Mouse (Mus musculus): ENCODE measurements around the gene Tmem268.
A peak's percentile ranks its signal among the peaks of the same experiment; 100 is the strongest.

Tmem268 gene

DNA sequence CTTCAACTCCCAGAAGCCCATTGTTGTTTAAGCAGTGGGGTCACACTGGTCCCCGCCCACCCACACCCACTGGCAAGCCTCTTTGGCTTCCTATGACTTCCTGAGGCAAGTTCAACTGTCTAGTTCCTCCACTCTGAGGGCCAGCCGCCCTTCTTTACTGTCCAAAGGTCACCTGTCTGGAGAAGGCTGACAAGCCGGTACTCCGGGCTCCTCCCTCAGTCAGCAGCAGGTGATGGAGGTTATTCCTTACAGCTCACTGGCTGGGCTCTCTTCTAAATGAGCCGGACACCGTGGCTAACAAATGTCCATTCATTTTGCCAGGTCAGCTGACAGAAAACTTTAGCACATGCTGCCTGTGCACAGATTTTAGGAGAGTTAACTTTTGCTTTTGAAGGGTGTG, 42.2 kb downstream of the Tmem268 start:
- DNase-seq (ENCODE audit: low read depth, low spot score) = no peak

DNA sequence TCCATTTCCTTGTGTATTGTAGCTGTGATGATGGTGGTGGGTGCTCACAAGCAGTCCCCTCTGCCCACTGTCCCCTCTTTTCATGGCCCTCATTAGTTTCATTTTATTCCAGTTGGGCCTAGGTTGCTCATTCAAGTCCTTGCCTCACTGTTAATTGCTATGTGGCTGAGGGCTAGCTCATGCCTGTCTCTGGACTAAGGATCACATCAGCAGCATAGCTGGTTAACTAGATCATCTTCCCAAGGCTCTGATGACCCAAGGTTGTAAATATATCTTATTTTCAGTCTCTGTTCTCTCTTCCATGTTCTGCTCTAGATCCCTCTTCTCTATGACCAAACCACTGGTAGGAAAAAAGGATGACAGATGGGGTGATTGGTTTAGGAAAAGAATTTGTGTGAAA, 42.7 kb downstream of the Tmem268 start:
- DNase-seq (ENCODE audit: low read depth, low spot score) = no peak

DNA sequence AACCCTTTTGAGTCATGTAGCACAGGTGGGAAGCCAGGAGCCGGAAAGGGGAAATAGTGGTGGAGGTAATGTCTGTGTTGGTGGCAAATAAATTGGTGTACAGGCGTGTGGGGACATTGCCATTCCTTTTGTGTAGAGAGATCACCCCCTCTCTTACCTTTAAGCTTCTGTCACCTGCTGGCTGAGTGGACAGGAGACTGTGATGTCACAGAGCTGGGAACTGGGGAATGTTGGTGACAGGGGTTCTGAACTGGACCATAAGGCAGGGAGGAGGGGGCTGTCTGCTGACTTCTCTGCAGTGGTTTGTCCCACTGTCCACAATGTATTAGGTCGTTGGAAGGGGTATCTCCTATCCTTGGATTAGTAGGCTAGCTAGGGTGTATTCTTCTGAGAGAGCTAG, 46.4 kb downstream of the Tmem268 start, which contains the start of gene Gm11213:
Gene Gm11213 (minus strand): TSS at position 317 of the 400 bp plus-strand sequence.
- DNase-seq (ENCODE audit: low read depth, low spot score) = no peak

GRCm38 (mm10) chr4:63605545-63605944, 47.0 kb downstream of the Tmem268 start:
- DNase-seq (ENCODE audit: low read depth, low spot score) = no peak

- DNase-seq (ENCODE audit: low read depth, low spot score) = no peak
Observed at GRCm38 (mm10) chr4:63605968-63606367, 47.4 kb downstream of the Tmem268 start.

GRCm38 (mm10) chr4:63608391-63608790, 49.8 kb downstream of the Tmem268 start:
- no peak for DNase-seq (ENCODE audit: low read depth, low spot score)

DNA sequence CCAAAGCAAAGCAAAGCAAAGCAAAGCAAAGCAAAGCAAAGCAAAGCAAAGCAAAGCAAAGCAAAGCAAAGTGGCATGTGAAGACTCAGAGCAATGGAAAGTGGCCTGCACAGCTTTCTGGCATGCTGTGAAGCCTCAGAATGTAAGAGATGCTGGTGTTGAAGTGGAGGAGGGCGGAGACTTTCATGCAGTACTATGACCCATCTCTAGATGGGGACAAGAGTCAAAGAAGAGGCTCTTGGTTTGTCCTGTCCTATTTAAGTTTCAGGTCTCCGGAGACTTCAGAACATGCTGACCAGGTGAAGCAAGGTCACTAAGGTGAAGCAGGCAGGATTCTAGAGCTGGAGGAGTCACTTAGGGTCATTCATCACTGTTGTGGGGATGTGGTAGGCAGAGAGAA, 63.3 kb downstream of the Tmem268 start:
- DNase-seq (ENCODE audit: low read depth, low spot score) = no peak

- peak; percentile 49 for DNase-seq (ENCODE audit: low read depth, low spot score)
Observed at GRCm38 (mm10) chr4:63622378-63622835, 63.8 kb downstream of the Tmem268 start, which contains the start of gene Tex48. Tex48 (minus strand) TSS chr4:63622428.

DNA sequence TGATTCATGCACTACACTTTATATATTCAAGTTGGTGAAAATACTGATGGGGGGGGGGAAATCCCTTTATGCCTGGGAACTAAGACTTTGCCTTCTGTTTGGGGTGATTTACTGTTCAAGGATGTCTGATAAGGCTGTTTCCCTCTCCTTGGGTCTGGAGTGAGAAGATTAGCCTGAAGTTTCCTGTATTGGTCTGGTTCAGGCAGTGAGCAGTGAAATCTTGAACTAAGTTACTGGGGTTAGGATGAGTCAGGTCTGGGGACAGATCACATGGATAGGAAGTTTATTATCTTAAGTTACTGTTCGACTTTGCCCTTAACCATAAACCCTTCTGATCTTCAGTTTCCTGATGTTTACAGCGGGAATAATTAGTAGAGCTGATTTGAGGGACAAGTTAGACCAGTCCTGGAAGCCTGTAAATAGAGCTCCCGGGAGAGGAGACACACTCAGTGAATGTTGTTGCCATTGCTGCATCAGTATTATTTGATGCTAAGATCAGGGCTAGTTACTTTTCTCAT, 67.0 kb downstream of the Tmem268 start:
- no peak for DNase-seq (ENCODE audit: low read depth, low spot score)

DNA sequence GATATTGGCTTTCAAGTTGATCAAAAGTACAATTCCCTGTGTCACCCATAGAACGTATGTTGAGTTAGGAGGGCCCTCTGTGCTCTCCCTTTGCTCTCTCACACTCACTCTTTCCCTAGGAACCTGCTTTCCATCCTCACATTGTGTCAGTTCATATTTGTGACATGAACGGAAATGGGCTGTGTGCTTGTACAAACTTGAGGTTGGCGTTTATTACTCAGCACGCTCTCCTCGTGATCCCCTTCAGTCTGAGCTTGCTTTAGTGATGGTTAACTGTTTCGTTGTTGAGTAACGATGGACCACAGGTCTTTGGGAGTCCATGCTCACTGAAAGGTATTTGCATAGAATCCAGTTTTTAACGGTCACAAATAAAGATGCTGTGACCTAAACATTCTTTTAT, 68.5 kb downstream of the Tmem268 start:
- DNase-seq (ENCODE audit: low read depth, low spot score) = no peak

DNA sequence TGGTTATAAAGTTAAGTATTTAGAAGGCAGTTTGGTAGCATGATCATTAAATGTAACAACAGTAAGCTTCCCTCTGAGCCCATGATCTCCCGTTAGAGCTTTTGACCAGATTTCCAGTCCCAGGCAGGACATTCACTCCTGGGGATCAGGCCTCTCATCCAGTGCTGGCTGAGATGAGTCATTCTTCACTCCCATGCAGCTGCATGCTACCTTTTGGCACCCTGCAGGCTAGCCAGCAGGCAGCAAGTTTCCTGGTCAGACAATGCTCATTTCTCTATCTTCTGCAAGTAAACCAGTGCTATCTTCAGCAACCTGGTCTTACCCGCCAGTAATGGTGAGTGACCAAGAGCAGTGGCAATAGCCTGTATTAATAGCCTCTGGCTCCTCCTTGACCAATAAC, 74.6 kb downstream of the Tmem268 start:
- DNase-seq (ENCODE audit: low read depth, low spot score) = no peak

Data from mesoderm, embryonic 11.5 days (tissue).